Mouse (Mus musculus) forebrain, embryonic 13.5 days (tissue): ENCODE data around the gene Kcne3. TPM values are rescaled to one million over a fixed set of nuclear protein-coding genes. Genes with fewer than 3 reads are reported as not detected.

ENCODE experiments used
- ATAC-seq: fragments of 200-750 bp; cut with Nextera tagmentation; 2 replicates; pipeline ENCODE4 v1.8.0; 2017
- H3K27ac ChIP-seq: fragments of 300-500 bp; sonication (generic); 2 replicates; pipeline ENCODE4 v1.5.1; 2015; ENCODE audit warnings: inconsistent platforms, mild to moderate bottlenecking, moderate library complexity
- H3K27me3 ChIP-seq: fragments of 300-500 bp; sonication (generic); 2 replicates; pipeline ENCODE4 v1.6.1; 2015; ENCODE audit warnings: mild to moderate bottlenecking, inconsistent platforms
- H3K36me3 ChIP-seq: fragments of 300-500 bp; sonication (generic); 2 replicates; pipeline ENCODE4 v1.6.1; 2015; ENCODE audit warnings: mild to moderate bottlenecking, inconsistent platforms; ENCODE audit not compliant: poor library complexity, severe bottlenecking
- H3K4me1 ChIP-seq: fragments of 300-500 bp; sonication (generic); 2 replicates; pipeline ENCODE4 v1.6.1; 2015; ENCODE audit warnings: inconsistent platforms
- H3K4me2 ChIP-seq: fragments of 300-500 bp; sonication (generic); 2 replicates; pipeline ENCODE4 v1.6.1; 2015; ENCODE audit warnings: inconsistent platforms, mild to moderate bottlenecking, moderate library complexity
- H3K4me3 ChIP-seq: fragments of 300-500 bp; sonication (generic); 2 replicates; pipeline ENCODE4 v1.5.1; 2015; ENCODE audit warnings: mild to moderate bottlenecking, inconsistent platforms
- H3K9ac ChIP-seq: fragments of 300-500 bp; sonication (generic); 2 replicates; pipeline ENCODE4 v1.6.1; 2015; ENCODE audit warnings: mild to moderate bottlenecking, inconsistent platforms
- H3K9me3 ChIP-seq: fragments of 300-500 bp; sonication (generic); replicated peaks from 2 replicates; pipeline ENCODE4 v1.6.1; 2016; ENCODE audit warnings: inconsistent platforms
- WGBS: fragments of 180-500 bp; shearing (Covaris S2); methylation state at CpG from one replicate; pipeline ENCODE4 v1.1.7; 2015; 5-methylcytosine and 5-hydroxymethylcytosine counted together
- polyA plus RNA-seq: library from polyadenylated mRNA; unstranded; fragments of >200 nt; fragmentation: Nextera tagmentation; extraction: Ambion mirVana; gene quantifications from 2 replicates; pipeline ENCODE4 v1.2.1, GENCODE M21; 2015

Kcne3 gene
- polyA plus RNA-seq, 1 experiment from 2014 or later: 2.0 TPM

GRCm38 (mm10) chr7:100182388-100182787 lies 6.1 kb downstream of the Kcne3 start:
- H3K4me2 ChIP-seq: no peak overlapping the region
- H3K4me1 ChIP-seq: peaks cover 12% of the 10 kb centered on the region
- no peak overlapping the region for H3K4me3 ChIP-seq
- H3K27me3 ChIP-seq: peaks cover 42% of the 10 kb centered on the region
- H3K36me3 ChIP-seq: no peaks in the 10 kb centered on the region
- no peak overlapping the region for H3K9ac ChIP-seq
- H3K9me3 ChIP-seq: no peaks in the 10 kb centered on the region
- H3K27ac ChIP-seq: no peak overlapping the region
- no peak for ATAC-seq
- 76% methylated on average over 3 of the region's 3 CpGs for WGBS

GRCm38 (mm10) chr7:100187601-100188000 lies 11.3 kb downstream of the Kcne3 start:
- ATAC-seq: no peak
- Histone ChIP-seq H3K9me3 (no peaks in the 10 kb centered on the region), H3K27me3 (peaks cover 10% of the 10 kb centered on the region), H3K4me2 (no peak overlapping the region), H3K27ac (no peak overlapping the region), H3K4me3 (no peak overlapping the region), H3K9ac (no peak overlapping the region), H3K4me1 (no peaks in the 10 kb centered on the region), H3K36me3 (no peaks in the 10 kb centered on the region)
- 27% methylated on average over 7 of the region's 7 CpGs for WGBS

- peaks cover 10% of the 10 kb centered on the region for H3K27me3 ChIP-seq
- ATAC-seq: no peak
- 31% methylated on average over 4 of the region's 4 CpGs for WGBS
These were observed 13.9 kb downstream of the Kcne3 start for GRCm38 (mm10) chr7:100190167-100190566.

GRCm38 (mm10) chr7:100190778-100191177 lies 14.5 kb downstream of the Kcne3 start:
- Histone ChIP-seq H3K9ac (no peak overlapping the region), H3K9me3 (no peaks in the 10 kb centered on the region)

More at GRCm38 (mm10) chr7:100190167-100190566, 13.9 kb downstream of the Kcne3 start:
- Histone ChIP-seq H3K36me3 (no peaks in the 10 kb centered on the region), H3K9me3 (no peaks in the 10 kb centered on the region), H3K4me3 (no peak overlapping the region), H3K4me2 (no peak overlapping the region), H3K27ac (no peak overlapping the region), H3K4me1 (no peaks in the 10 kb centered on the region), H3K9ac (no peak overlapping the region)

GRCm38 (mm10) chr7:100201191-100201590 lies 24.9 kb downstream of the Kcne3 start:
- no peak for ATAC-seq
- Histone ChIP-seq H3K4me3 (no peak overlapping the region), H3K4me2 (no peak overlapping the region), H3K4me1 (no peaks in the 10 kb centered on the region), H3K27me3 (no peaks in the 10 kb centered on the region), H3K27ac (no peak overlapping the region), H3K36me3 (no peaks in the 10 kb centered on the region), H3K9ac (no peak overlapping the region), H3K9me3 (no peaks in the 10 kb centered on the region)
- 84% methylated on average over 3 of the region's 3 CpGs for WGBS

More at GRCm38 (mm10) chr7:100190778-100191177, 14.5 kb downstream of the Kcne3 start:
- peaks cover 10% of the 10 kb centered on the region for H3K27me3 ChIP-seq
- H3K36me3 ChIP-seq: no peaks in the 10 kb centered on the region
- H3K4me3 ChIP-seq: no peak overlapping the region
- peak; percentile 62 for ATAC-seq
- WGBS: 6% methylated on average over 4 of the region's 4 CpGs
- no peak overlapping the region for H3K27ac ChIP-seq
- no peaks in the 10 kb centered on the region for H3K4me1 ChIP-seq
- H3K4me2 ChIP-seq: no peak overlapping the region

- no peak overlapping the region for H3K9ac ChIP-seq
- WGBS: 61% methylated on average over 3 of the region's 3 CpGs
- H3K9me3 ChIP-seq: no peaks in the 10 kb centered on the region
- no peaks in the 10 kb centered on the region for H3K27me3 ChIP-seq
- no peak overlapping the region for H3K4me3 ChIP-seq
- H3K27ac ChIP-seq: no peak overlapping the region
- H3K4me1 ChIP-seq: no peaks in the 10 kb centered on the region
- H3K36me3 ChIP-seq: no peaks in the 10 kb centered on the region
- no peak overlapping the region for H3K4me2 ChIP-seq
- ATAC-seq: no peak
These were observed 27.3 kb downstream of the Kcne3 start for GRCm38 (mm10) chr7:100203616-100204015.

GRCm38 (mm10) chr7:100204871-100205270 lies 28.6 kb downstream of the Kcne3 start:
- ATAC-seq: no peak

GRCm38 (mm10) chr7:100206144-100206543 lies 29.8 kb downstream of the Kcne3 start:
- Histone ChIP-seq H3K4me1 (no peaks in the 10 kb centered on the region), H3K27me3 (no peaks in the 10 kb centered on the region), H3K27ac (no peak overlapping the region), H3K9ac (no peak overlapping the region), H3K4me2 (no peak overlapping the region), H3K9me3 (no peaks in the 10 kb centered on the region), H3K36me3 (no peaks in the 10 kb centered on the region), H3K4me3 (no peak overlapping the region)
- WGBS: 83% methylated on average over 2 of the region's 2 CpGs
- ATAC-seq: no peak

More at GRCm38 (mm10) chr7:100204871-100205270, 28.6 kb downstream of the Kcne3 start:
- Histone ChIP-seq H3K27ac (no peak overlapping the region), H3K36me3 (no peaks in the 10 kb centered on the region), H3K4me1 (no peaks in the 10 kb centered on the region), H3K4me2 (no peak overlapping the region), H3K9ac (no peak overlapping the region), H3K27me3 (no peaks in the 10 kb centered on the region), H3K4me3 (no peak overlapping the region), H3K9me3 (no peaks in the 10 kb centered on the region)
- 75% methylated on average over 6 of the region's 6 CpGs for WGBS

GRCm38 (mm10) chr7:100207886-100208285 lies 31.6 kb downstream of the Kcne3 start:
- H3K4me3 ChIP-seq: no peak overlapping the region
- no peaks in the 10 kb centered on the region for H3K27me3 ChIP-seq
- H3K4me2 ChIP-seq: no peak overlapping the region
- no peaks in the 10 kb centered on the region for H3K9me3 ChIP-seq
- no peak for ATAC-seq
- no peaks in the 10 kb centered on the region for H3K4me1 ChIP-seq
- no peak overlapping the region for H3K27ac ChIP-seq
- H3K9ac ChIP-seq: no peak overlapping the region
- H3K36me3 ChIP-seq: no peaks in the 10 kb centered on the region

GRCm38 (mm10) chr7:100214310-100214709 lies 38.0 kb downstream of the Kcne3 start:
- no peak overlapping the region for H3K4me3 ChIP-seq
- H3K27ac ChIP-seq: no peak overlapping the region
- no peaks in the 10 kb centered on the region for H3K36me3 ChIP-seq
- no peak for ATAC-seq
- WGBS: 69% methylated on average over 4 of the region's 4 CpGs
- peaks cover 7% of the 10 kb centered on the region; the same call in 1 of the 2 replicates for H3K4me1 ChIP-seq
- H3K9ac ChIP-seq: no peak overlapping the region
- peaks cover 2% of the 10 kb centered on the region; the same call in 1 of the 2 replicates for H3K27me3 ChIP-seq
- H3K4me2 ChIP-seq: no peak overlapping the region
- H3K9me3 ChIP-seq: no peaks in the 10 kb centered on the region

GRCm38 (mm10) chr7:100215116-100215732 lies 38.9 kb downstream of the Kcne3 start:
- Histone ChIP-seq H3K9me3 (no peaks in the 10 kb centered on the region), H3K27me3 (peaks cover 2% of the 10 kb centered on the region; the same call in 1 of the 2 replicates), H3K36me3 (no peaks in the 10 kb centered on the region), H3K27ac (no peak overlapping the region), H3K9ac (no peak overlapping the region), H3K4me1 (peaks cover 7% of the 10 kb centered on the region; the same call in 1 of the 2 replicates), H3K4me3 (no peak overlapping the region), H3K4me2 (no peak overlapping the region)
- 62% methylated on average over 6 of the region's 6 CpGs for WGBS
- no peak for ATAC-seq

- WGBS: 40% methylated on average over 10 of the region's 10 CpGs
- H3K4me3 ChIP-seq: no peak overlapping the region
- H3K27ac ChIP-seq: no peak overlapping the region
- ATAC-seq: no peak
- H3K36me3 ChIP-seq: no peaks in the 10 kb centered on the region
- H3K9me3 ChIP-seq: no peaks in the 10 kb centered on the region
- H3K9ac ChIP-seq: no peak overlapping the region
- peaks cover 2% of the 10 kb centered on the region; the same call in 1 of the 2 replicates for H3K27me3 ChIP-seq
- peaks cover 7% of the 10 kb centered on the region; the same call in 1 of the 2 replicates for H3K4me1 ChIP-seq
- H3K4me2 ChIP-seq: 0 out of 2 replicates have a peak overlapping the region, but pooled peaks have one; percentile 6
These were observed 39.7 kb downstream of the Kcne3 start for GRCm38 (mm10) chr7:100215976-100216375.
